Mouse (Mus musculus) heart, embryonic 12.5 days (tissue): ENCODE data around the gene Tpbpa. TPM values are rescaled to one million over a fixed set of nuclear protein-coding genes. Genes with fewer than 3 reads are reported as not detected.

Source experiments
- ATAC-seq: fragments of 200-750 bp; cut with Nextera tagmentation; 2 replicates; pipeline ENCODE4 v1.8.0; 2017; ENCODE audit warnings: moderate TSS enrichment, moderate library complexity; ENCODE audit not compliant: insufficient number of reproducible peaks, low FRiP score
- H3K27ac ChIP-seq: fragments of 300-500 bp; sonication (generic); 2 replicates; pipeline ENCODE4 v1.5.1; 2016; ENCODE audit warnings: mild to moderate bottlenecking, moderate library complexity; ENCODE audit not compliant: poor library complexity, severe bottlenecking
- H3K27me3 ChIP-seq: fragments of 300-500 bp; sonication (generic); replicated peaks from 2 replicates; pipeline ENCODE4 v1.6.1; 2016; ENCODE audit warnings: mild to moderate bottlenecking, moderate library complexity
- H3K36me3 ChIP-seq: fragments of 300-500 bp; sonication (generic); 2 replicates; pipeline ENCODE4 v1.6.1; 2016; ENCODE audit warnings: mild to moderate bottlenecking, moderate library complexity
- H3K4me1 ChIP-seq: fragments of 300-500 bp; sonication (generic); replicated peaks from 2 replicates; pipeline ENCODE4 v1.6.1; 2016; ENCODE audit warnings: mild to moderate bottlenecking
- H3K4me2 ChIP-seq: fragments of 300-500 bp; sonication (generic); 2 replicates; pipeline ENCODE4 v1.6.1; 2016; ENCODE audit warnings: mild to moderate bottlenecking, moderate library complexity
- H3K4me3 ChIP-seq: fragments of 300-500 bp; sonication (generic); 2 replicates; pipeline ENCODE4 v1.5.1; 2016; ENCODE audit warnings: mild to moderate bottlenecking
- H3K9ac ChIP-seq: fragments of 300-500 bp; sonication (generic); 2 replicates; pipeline ENCODE4 v1.6.1; 2016; ENCODE audit warnings: mild to moderate bottlenecking, moderate library complexity
- H3K9me3 ChIP-seq: fragments of 300-500 bp; sonication (generic); replicated peaks from 2 replicates; pipeline ENCODE4 v1.6.1; 2016; ENCODE audit warnings: mild to moderate bottlenecking, moderate library complexity
- WGBS: fragments of 180-500 bp; shearing (Covaris S2); methylation state at CpG from one replicate; pipeline ENCODE4 v1.1.7; 2016; 5-methylcytosine and 5-hydroxymethylcytosine counted together
- polyA plus RNA-seq: library from polyadenylated mRNA; unstranded; fragments of >200 nt; fragmentation: Nextera tagmentation; extraction: Ambion mirVana; gene quantifications from 2 replicates; pipeline ENCODE4 v1.2.1, GENCODE M21; 2016

Tpbpa gene
- polyA plus RNA-seq, 1 experiment from 2014 or later: not detected

DNA sequence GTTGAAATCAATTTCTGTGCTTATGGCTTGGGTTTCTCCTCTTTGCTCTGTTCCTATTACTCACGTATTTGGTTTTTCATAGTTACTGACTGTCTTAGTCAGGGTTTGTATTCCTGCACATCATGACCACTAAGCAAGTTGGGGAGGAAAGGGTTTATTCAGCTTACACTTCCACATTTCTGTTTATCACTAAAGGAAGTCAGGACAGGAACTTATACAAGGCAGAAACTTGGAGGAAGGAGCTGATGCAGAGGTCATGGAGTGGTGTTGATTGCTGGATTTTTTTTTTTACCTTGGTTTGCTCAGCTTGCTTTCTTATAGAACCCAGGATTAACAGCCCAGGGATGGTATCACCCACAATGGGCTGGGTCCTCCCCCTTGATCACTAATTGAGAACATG lies 49.5 kb downstream of the Tpbpa start:
- Histone ChIP-seq H3K27ac (no peak overlapping the region), H3K4me3 (no peak overlapping the region), H3K9ac (no peak overlapping the region), H3K36me3 (no peaks in the 10 kb centered on the region), H3K4me1 (no peaks in the 10 kb centered on the region), H3K27me3 (no peaks in the 10 kb centered on the region), H3K9me3 (peaks cover 2% of the 10 kb centered on the region), H3K4me2 (no peak overlapping the region)
- ATAC-seq: no peak
- WGBS: 76% methylated on average over 1 of the region's 1 CpGs

Other genes with a start within 250 kb of the Tpbpa start
- not detected in 2 replicates for gene BC051665, start 155.6 kb downstream of the Tpbpa start, polyA plus RNA-seq
- gene Ctsll3, start 139.1 kb downstream of the Tpbpa start, polyA plus RNA-seq: not detected in 2 replicates
- gene 4930486L24Rik, start 77.5 kb downstream of the Tpbpa start, polyA plus RNA-seq: 0.20 TPM in 1 of 2 replicates, not detected in the other
- gene Gm49392, start 45.1 kb downstream of the Tpbpa start, polyA plus RNA-seq: 0.45 and 0.68 TPM in 2 replicates
- 5.3 and 7.0 TPM in 2 replicates for gene Ctla2b, start 44.5 kb downstream of the Tpbpa start, polyA plus RNA-seq
- not detected in 2 replicates for gene Tpbpb, start 37.1 kb downstream of the Tpbpa start, polyA plus RNA-seq
- not detected in 2 replicates for gene Gm49393, start 6.4 kb downstream of the Tpbpa start, polyA plus RNA-seq
- 2.2 and 4.6 TPM in 2 replicates for gene Gm49391, start 5.4 kb downstream of the Tpbpa start, polyA plus RNA-seq
- 74.9 and 87.4 TPM in 2 replicates for gene Ctla2a, start 5.4 kb downstream of the Tpbpa start, polyA plus RNA-seq
- gene Ctsj, start 64.0 kb upstream of the Tpbpa start, polyA plus RNA-seq: 0.26 and 0.40 TPM in 2 replicates
- gene Ctsq, start 98.6 kb upstream of the Tpbpa start, polyA plus RNA-seq: not detected in 2 replicates
- not detected in 2 replicates for gene Ctsr, start 222.3 kb upstream of the Tpbpa start, polyA plus RNA-seq